Mouse (Mus musculus) ES-Bruce4 (cell line): ENCODE data around the gene Abcb8.

ENCODE experiments used
- CTCF ChIP-seq: IDR thresholded peaks from one replicate; pipeline ENCODE4 v1.8.1; 2011; ENCODE audit warnings: low read depth, low read length
- EP300 ChIP-seq: IDR thresholded peaks from 2 replicates; pipeline ENCODE4 v1.6.1; 2011; ENCODE audit warnings: low read depth, low read length; ENCODE audit not compliant: insufficient read depth
- POLR2A ChIP-seq: IDR thresholded peaks from one replicate; pipeline ENCODE4 v1.8.1; 2011; ENCODE audit warnings: low read length; ENCODE audit not compliant: insufficient read depth

GRCm38 (mm10) chr5:24369767-24370166 lies 23.7 kb upstream of the Abcb8 start:
- no peak for TF ChIP-seq CTCF
- no peak for TF ChIP-seq EP300
- no peak for TF ChIP-seq POLR2A
